Mouse (Mus musculus) stomach, embryonic 16.5 days (tissue): ENCODE data around the gene Unc5b. TPM values are rescaled to one million over a fixed set of nuclear protein-coding genes. Genes with fewer than 3 reads are reported as not detected.

Source experiments
- ATAC-seq: fragments of 200-750 bp; cut with Nextera tagmentation; 2 replicates; pipeline ENCODE4 v1.8.0; 2017; ENCODE audit warnings: moderate number of reproducible peaks, moderate TSS enrichment; ENCODE audit not compliant: insufficient read depth, low FRiP score
- H3K27ac ChIP-seq: fragments of 300-500 bp; sonication (generic); 2 replicates; pipeline ENCODE4 v1.5.1; 2014; ENCODE audit warnings: low read length
- H3K27me3 ChIP-seq: fragments of 300-500 bp; sonication (generic); 2 replicates; pipeline ENCODE4 v1.6.1; 2014; ENCODE audit warnings: low read length, control low read depth, mixed read lengths; ENCODE audit not compliant: control insufficient read depth, insufficient read depth
- H3K36me3 ChIP-seq: fragments of 300-500 bp; sonication (generic); 2 replicates; pipeline ENCODE4 v1.6.1; 2014; ENCODE audit warnings: low read length; ENCODE audit not compliant: control insufficient read depth, insufficient read depth
- H3K4me1 ChIP-seq: fragments of 300-500 bp; sonication (generic); 2 replicates; pipeline ENCODE4 v1.6.1; 2014; ENCODE audit warnings: low read length, control low read depth, mixed read lengths; ENCODE audit not compliant: control insufficient read depth, insufficient read depth
- H3K4me2 ChIP-seq: fragments of 300-500 bp; sonication (generic); 2 replicates; pipeline ENCODE4 v1.6.1; 2014; ENCODE audit warnings: low read depth, low read length, mixed read lengths
- H3K4me3 ChIP-seq: fragments of 300-500 bp; sonication (generic); replicated peaks from 2 replicates; pipeline ENCODE4 v1.5.1; 2014; ENCODE audit warnings: mild to moderate bottlenecking, low read length
- H3K9ac ChIP-seq: fragments of 300-500 bp; sonication (generic); 2 replicates; pipeline ENCODE4 v1.6.1; 2014; ENCODE audit warnings: low read length
- H3K9me3 ChIP-seq: fragments of 300-500 bp; sonication (generic); replicated peaks from 2 replicates; pipeline ENCODE4 v1.6.1; 2016; ENCODE audit warnings: low read length, control low read depth; ENCODE audit not compliant: control insufficient read depth
- WGBS: fragments of 180-500 bp; shearing (Covaris S2); extraction: QIAGEN DNeasy Blood & Tissue Kit; methylation state at CpG from one replicate; pipeline ENCODE4 v1.1.7; 2014; 5-methylcytosine and 5-hydroxymethylcytosine counted together
- polyA plus RNA-seq: library from polyadenylated mRNA; unstranded; fragments of >200 nt; fragmentation: Nextera tagmentation; extraction: Ambion mirVana; gene quantifications from 2 replicates; pipeline ENCODE4 v1.2.1, GENCODE M21; 2015

The Unc5b gene
- polyA plus RNA-seq, 1 experiment from 2014 or later: 3.7 TPM

GRCm38 (mm10) chr10:60823744-60824143 is 7.6 kb downstream of the Unc5b start:
- Histone ChIP-seq H3K9me3 (no peaks in the 10 kb centered on the region), H3K4me1 (peaks cover 25% of the 10 kb centered on the region), H3K9ac (no peak overlapping the region), H3K36me3 (no peaks in the 10 kb centered on the region), H3K4me3 (no peak overlapping the region), H3K4me2 (no peak overlapping the region), H3K27me3 (peaks cover 17% of the 10 kb centered on the region), H3K27ac (no peak overlapping the region)
- WGBS: 51% methylated on average over 8 of the region's 8 CpGs
- no peak for ATAC-seq

DNA sequence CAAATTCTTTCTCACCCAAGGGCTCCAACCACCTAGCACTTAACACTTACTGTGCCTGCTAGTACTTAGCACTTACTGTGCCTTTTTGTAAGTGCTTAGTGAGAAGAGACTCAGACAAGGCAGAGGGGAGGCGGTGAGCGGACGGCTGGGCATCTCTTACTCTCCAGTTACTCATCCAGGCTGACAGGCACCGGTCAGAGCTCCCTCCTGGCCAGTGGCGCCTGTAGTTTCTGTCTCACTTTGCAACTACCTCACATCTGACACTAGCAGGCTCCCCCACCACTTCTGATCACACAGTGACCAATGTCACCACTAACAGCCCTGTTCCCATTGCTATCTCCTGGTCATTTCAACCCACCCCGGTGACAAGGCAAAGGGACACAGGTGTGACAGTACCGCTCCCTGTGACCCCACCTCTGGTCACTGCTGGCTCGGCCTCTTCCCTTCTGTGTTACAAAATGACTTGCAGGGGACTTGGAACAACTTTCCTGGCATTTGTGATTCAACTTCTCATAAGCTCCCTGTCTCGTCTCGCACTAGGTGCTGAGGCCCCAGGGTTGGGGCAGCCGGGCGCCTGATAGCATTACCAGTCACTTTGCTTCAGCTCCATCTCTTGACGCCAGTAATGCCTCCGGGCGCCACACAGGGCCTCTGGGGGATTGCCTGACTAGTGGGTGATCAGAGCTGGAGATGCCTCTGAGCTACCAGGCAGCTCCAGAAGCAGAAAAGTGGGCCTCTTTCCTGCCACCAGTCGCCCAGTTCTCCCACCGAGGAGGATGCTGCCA is 8.5 kb downstream of the Unc5b start:
- peaks cover 25% of the 10 kb centered on the region for H3K4me1 ChIP-seq

GRCm38 (mm10) chr10:60821736-60822358 is 9.5 kb downstream of the Unc5b start:
- Histone ChIP-seq H3K27ac (no peak overlapping the region), H3K36me3 (no peaks in the 10 kb centered on the region), H3K4me1 (peaks cover 30% of the 10 kb centered on the region), H3K4me2 (no peak overlapping the region), H3K4me3 (no peak overlapping the region), H3K9ac (no peak overlapping the region), H3K9me3 (no peaks in the 10 kb centered on the region), H3K27me3 (peaks cover 3% of the 10 kb centered on the region; the same call in 1 of the 2 replicates)
- no peak for ATAC-seq
- WGBS: 57% methylated on average over 7 of the region's 7 CpGs

More for the DNA sequence above, 8.5 kb downstream of the Unc5b start:
- no peak for ATAC-seq
- Histone ChIP-seq H3K4me3 (no peak overlapping the region), H3K9ac (no peak overlapping the region), H3K27ac (no peak overlapping the region), H3K4me2 (no peak overlapping the region), H3K9me3 (no peaks in the 10 kb centered on the region), H3K36me3 (no peaks in the 10 kb centered on the region), H3K27me3 (peaks cover 13% of the 10 kb centered on the region)
- whole genome bisulfite sequencing: 82% methylated on average over 17 of the region's 17 CpGs

- peaks cover 3% of the 10 kb centered on the region; the same call in 1 of the 2 replicates for H3K27me3 ChIP-seq
- no peaks in the 10 kb centered on the region for H3K36me3 ChIP-seq
- H3K4me3 ChIP-seq: no peak overlapping the region
- H3K4me1 ChIP-seq: peaks cover 30% of the 10 kb centered on the region
- H3K9ac ChIP-seq: no peak overlapping the region
- no peak overlapping the region for H3K27ac ChIP-seq
- H3K4me2 ChIP-seq: no peak overlapping the region
- no peak for ATAC-seq
- H3K9me3 ChIP-seq: no peaks in the 10 kb centered on the region
Measured at GRCm38 (mm10) chr10:60821311-60821710, 10.1 kb downstream of the Unc5b start.

- H3K9me3 ChIP-seq: no peaks in the 10 kb centered on the region
- H3K4me1 ChIP-seq: peaks cover 29% of the 10 kb centered on the region
- H3K27me3 ChIP-seq: peaks cover 2% of the 10 kb centered on the region; the same call in 1 of the 2 replicates
- H3K27ac ChIP-seq: peak overlapping the region; percentile 23; the same call in 1 of the 2 replicates
- no peak overlapping the region for H3K4me2 ChIP-seq
- H3K36me3 ChIP-seq: no peaks in the 10 kb centered on the region
- H3K9ac ChIP-seq: no peak overlapping the region
- no peak for ATAC-seq
- H3K4me3 ChIP-seq: no peak overlapping the region
- WGBS: 89% methylated on average over 11 of the region's 11 CpGs
Measured at GRCm38 (mm10) chr10:60820552-60820951, 10.8 kb downstream of the Unc5b start.

- no peak overlapping the region for H3K4me2 ChIP-seq
- WGBS: 79% methylated on average over 12 of the region's 12 CpGs
- no peaks in the 10 kb centered on the region; the same call in 1 of the 2 replicates for H3K27me3 ChIP-seq
- no peak overlapping the region for H3K9ac ChIP-seq
- ATAC-seq: no peak
- H3K36me3 ChIP-seq: no peaks in the 10 kb centered on the region
- peaks cover 35% of the 10 kb centered on the region for H3K4me1 ChIP-seq
- no peak overlapping the region for H3K4me3 ChIP-seq
- no peaks in the 10 kb centered on the region for H3K9me3 ChIP-seq
- H3K27ac ChIP-seq: peak overlapping the region; percentile 3; the same call in 1 of the 2 replicates
Measured at GRCm38 (mm10) chr10:60819654-60820192, 11.7 kb downstream of the Unc5b start.

GRCm38 (mm10) chr10:60819179-60819578 is 12.2 kb downstream of the Unc5b start:
- no peak overlapping the region for H3K4me3 ChIP-seq
- peak; percentile 39; the same call in 1 of the 2 replicates for ATAC-seq
- H3K27ac ChIP-seq: no peak overlapping the region

DNA sequence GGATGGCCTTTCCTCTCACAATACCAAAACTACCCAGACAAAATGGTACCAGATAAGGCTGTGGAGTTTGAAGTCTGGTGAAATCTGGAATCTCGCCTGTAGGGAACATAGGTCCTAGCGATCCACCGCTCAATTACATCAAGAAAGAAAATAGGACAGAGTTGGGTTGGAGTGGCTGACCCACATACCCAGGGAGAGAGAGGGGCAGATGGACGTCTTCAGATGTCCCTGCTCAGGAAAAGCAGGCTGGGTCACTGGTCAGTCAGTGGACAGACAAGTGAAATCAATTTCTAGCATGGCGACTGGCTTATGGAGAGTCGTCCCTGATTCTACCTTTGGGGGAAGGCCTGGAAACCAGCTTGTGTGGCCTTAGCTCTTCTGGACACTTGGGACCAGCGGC is 12.7 kb downstream of the Unc5b start:
- WGBS: 89% methylated on average over 7 of the region's 7 CpGs
- Histone ChIP-seq H3K4me2 (no peak overlapping the region), H3K9ac (no peak overlapping the region), H3K4me3 (no peak overlapping the region), H3K9me3 (no peaks in the 10 kb centered on the region), H3K4me1 (peaks cover 45% of the 10 kb centered on the region), H3K27ac (no peak overlapping the region), H3K27me3 (no peaks in the 10 kb centered on the region; the same call in 1 of the 2 replicates), H3K36me3 (no peaks in the 10 kb centered on the region)
- no peak for ATAC-seq

More at GRCm38 (mm10) chr10:60819179-60819578, 12.2 kb downstream of the Unc5b start:
- WGBS: 50% methylated on average over 5 of the region's 5 CpGs
- H3K9me3 ChIP-seq: no peaks in the 10 kb centered on the region
- no peak overlapping the region for H3K9ac ChIP-seq
- H3K4me2 ChIP-seq: no peak overlapping the region
- peaks cover 40% of the 10 kb centered on the region for H3K4me1 ChIP-seq
- H3K36me3 ChIP-seq: no peaks in the 10 kb centered on the region
- no peaks in the 10 kb centered on the region; the same call in 1 of the 2 replicates for H3K27me3 ChIP-seq

DNA sequence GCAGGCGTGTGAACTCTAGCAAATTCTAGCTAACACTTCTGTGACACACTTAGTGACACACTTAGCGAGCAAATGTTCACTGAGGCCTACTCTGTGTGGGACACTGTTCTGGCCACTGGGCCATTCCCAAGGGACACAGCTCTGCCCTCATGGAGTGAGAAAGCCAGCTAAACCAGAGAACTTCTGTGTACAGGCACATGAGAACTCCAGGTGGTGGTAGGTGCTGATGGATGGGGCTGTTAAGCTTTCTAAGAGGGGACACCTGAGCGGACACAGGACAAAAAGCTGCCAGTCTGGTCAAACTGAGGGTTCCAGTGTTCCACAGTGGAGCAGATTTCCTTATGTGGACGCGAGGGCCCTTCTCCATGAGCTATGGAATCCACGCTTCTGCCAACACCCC is 13.5 kb downstream of the Unc5b start:
- Histone ChIP-seq H3K36me3 (no peaks in the 10 kb centered on the region), H3K4me3 (no peak overlapping the region), H3K27ac (no peak overlapping the region), H3K4me1 (peaks cover 52% of the 10 kb centered on the region), H3K9ac (no peak overlapping the region), H3K4me2 (no peak overlapping the region), H3K9me3 (no peaks in the 10 kb centered on the region), H3K27me3 (no peaks in the 10 kb centered on the region)
- ATAC-seq: no peak
- WGBS: 90% methylated on average over 6 of the region's 6 CpGs
